Mouse (Mus musculus): ENCODE data around the gene Cacnb3. TPM values are rescaled to one million over a fixed set of nuclear protein-coding genes. Genes with fewer than 3 reads are reported as not detected.

The Cacnb3 gene
- polyA plus RNA-seq, 1 experiment from 2014 or later, result 1.5 TPM

- ATAC-seq (ENCODE audit: low read depth) (no peak), DNase-seq (no peak)
- WGBS (ENCODE audit: insufficient replicate concordance), result 36% methylated on average over 5 of the region's 5 CpGs
- Histone ChIP-seq H3K27me3 (peaks cover 99% of the 10 kb centered on the region), H3K36me3 (no peaks in the 10 kb centered on the region), H3K9ac (no peak overlapping the region), H3K4me3 (replicated peaks) (no peak overlapping the region), H3K27ac (no peak overlapping the region), H3K9me3 (replicated peaks) (no peaks in the 10 kb centered on the region), H3K4me2 (no peak overlapping the region), H3K4me1 (replicated peaks) (peaks cover 31% of the 10 kb centered on the region)
Measured at GRCm38 (mm10) chr15:98636517-98636916, 5.9 kb downstream of the Cacnb3 start.

GRCm38 (mm10) chr15:98637155-98637554, 6.5 kb downstream of the Cacnb3 start:
- ATAC-seq (ENCODE audit: low read depth) (no peak), DNase-seq (no peak)
- 42% methylated on average over 3 of the region's 3 CpGs for WGBS (ENCODE audit: insufficient replicate concordance)
- Histone ChIP-seq H3K4me1 (replicated peaks) (peaks cover 25% of the 10 kb centered on the region), H3K9ac (no peak overlapping the region), H3K36me3 (no peaks in the 10 kb centered on the region), H3K4me2 (no peak overlapping the region), H3K27ac (no peak overlapping the region), H3K4me3 (replicated peaks) (no peak overlapping the region), H3K27me3 (peaks cover 94% of the 10 kb centered on the region), H3K9me3 (replicated peaks) (no peaks in the 10 kb centered on the region)

- DNase-seq (no peak), ATAC-seq (ENCODE audit: low read depth) (no peak)
- H3K4me2 ChIP-seq, result no peak overlapping the region
- no peak overlapping the region for H3K9ac ChIP-seq
- no peaks in the 10 kb centered on the region for H3K9me3 ChIP-seq (replicated peaks)
- H3K36me3 ChIP-seq, result peaks cover 16% of the 10 kb centered on the region
- WGBS (ENCODE audit: insufficient replicate concordance), result 20% methylated on average over 8 of the region's 8 CpGs
- H3K4me3 ChIP-seq (replicated peaks), result no peak overlapping the region
- peaks cover 64% of the 10 kb centered on the region for H3K27me3 ChIP-seq
- H3K27ac ChIP-seq, result no peak overlapping the region
- H3K4me1 ChIP-seq (replicated peaks), result peaks cover 5% of the 10 kb centered on the region
Measured at GRCm38 (mm10) chr15:98640157-98640556, 9.5 kb downstream of the Cacnb3 start.

GRCm38 (mm10) chr15:98644406-98644805, 13.8 kb downstream of the Cacnb3 start:
- WGBS (ENCODE audit: insufficient replicate concordance), result 85% methylated on average over 12 of the region's 12 CpGs
- Histone ChIP-seq H3K4me3 (replicated peaks) (no peak overlapping the region), H3K4me1 (replicated peaks) (no peaks in the 10 kb centered on the region), H3K27ac (no peak overlapping the region), H3K27me3 (peaks cover 22% of the 10 kb centered on the region), H3K9ac (no peak overlapping the region), H3K36me3 (peaks cover 59% of the 10 kb centered on the region), H3K4me2 (no peak overlapping the region), H3K9me3 (replicated peaks) (no peaks in the 10 kb centered on the region)
- ATAC-seq (ENCODE audit: low read depth) (no peak), DNase-seq (no peak)

- Histone ChIP-seq H3K9ac (no peak overlapping the region), H3K36me3 (peaks cover 68% of the 10 kb centered on the region), H3K9me3 (replicated peaks) (no peaks in the 10 kb centered on the region), H3K27me3 (peaks cover 13% of the 10 kb centered on the region), H3K4me1 (replicated peaks) (no peaks in the 10 kb centered on the region), H3K4me3 (replicated peaks) (no peak overlapping the region), H3K4me2 (no peak overlapping the region), H3K27ac (no peak overlapping the region)
- ATAC-seq (ENCODE audit: low read depth), result no peak
- no peak for DNase-seq
- WGBS (ENCODE audit: insufficient replicate concordance), result 89% methylated on average over 24 of the region's 24 CpGs
Measured at GRCm38 (mm10) chr15:98645057-98646026, 14.7 kb downstream of the Cacnb3 start.

GRCm38 (mm10) chr15:98646737-98647136, 16.1 kb downstream of the Cacnb3 start:
- no peak overlapping the region for H3K4me3 ChIP-seq (replicated peaks)
- H3K4me1 ChIP-seq (replicated peaks), result no peaks in the 10 kb centered on the region
- peaks cover 82% of the 10 kb centered on the region for H3K36me3 ChIP-seq
- ATAC-seq (ENCODE audit: low read depth) (no peak), DNase-seq (no peak)
- no peak overlapping the region for H3K27ac ChIP-seq
- 84% methylated on average over 8 of the region's 8 CpGs for WGBS (ENCODE audit: insufficient replicate concordance)
- no peak overlapping the region for H3K9ac ChIP-seq
- no peaks in the 10 kb centered on the region for H3K9me3 ChIP-seq (replicated peaks)
- H3K27me3 ChIP-seq, result no peaks in the 10 kb centered on the region
- H3K4me2 ChIP-seq, result no peak overlapping the region

GRCm38 (mm10) chr15:98647308-98647707, 16.7 kb downstream of the Cacnb3 start:
- DNase-seq (no peak), ATAC-seq (ENCODE audit: low read depth) (no peak)
- Histone ChIP-seq H3K36me3 (peaks cover 88% of the 10 kb centered on the region), H3K4me2 (no peak overlapping the region), H3K9ac (no peak overlapping the region), H3K9me3 (replicated peaks) (no peaks in the 10 kb centered on the region), H3K27me3 (no peaks in the 10 kb centered on the region), H3K27ac (no peak overlapping the region), H3K4me1 (replicated peaks) (no peaks in the 10 kb centered on the region), H3K4me3 (replicated peaks) (no peak overlapping the region)
- 84% methylated on average over 10 of the region's 10 CpGs for WGBS (ENCODE audit: insufficient replicate concordance)

- H3K27me3 ChIP-seq, result no peaks in the 10 kb centered on the region
- H3K4me3 ChIP-seq (replicated peaks), result no peak overlapping the region
- no peak overlapping the region for H3K4me2 ChIP-seq
- H3K9ac ChIP-seq, result no peak overlapping the region
- WGBS (ENCODE audit: insufficient replicate concordance), result 85% methylated on average over 3 of the region's 3 CpGs
- H3K27ac ChIP-seq, result no peak overlapping the region
- no peaks in the 10 kb centered on the region for H3K9me3 ChIP-seq (replicated peaks)
- peaks cover 96% of the 10 kb centered on the region for H3K36me3 ChIP-seq
- ATAC-seq (ENCODE audit: low read depth), result no peak
- H3K4me1 ChIP-seq (replicated peaks), result no peaks in the 10 kb centered on the region
- no peak for DNase-seq
Measured at GRCm38 (mm10) chr15:98648071-98648470, 17.4 kb downstream of the Cacnb3 start.

GRCm38 (mm10) chr15:98651431-98651830, 20.8 kb downstream of the Cacnb3 start:
- ATAC-seq (ENCODE audit: low read depth) (no peak), DNase-seq (no peak)
- peaks cover 100% of the 10 kb centered on the region for H3K36me3 ChIP-seq
- H3K9ac ChIP-seq, result no peak overlapping the region
- H3K4me3 ChIP-seq (replicated peaks), result no peak overlapping the region
- H3K9me3 ChIP-seq (replicated peaks), result no peaks in the 10 kb centered on the region
- no peaks in the 10 kb centered on the region for H3K4me1 ChIP-seq (replicated peaks)
- no peak overlapping the region for H3K27ac ChIP-seq
- no peaks in the 10 kb centered on the region for H3K27me3 ChIP-seq
- 91% methylated on average over 15 of the region's 15 CpGs for WGBS (ENCODE audit: insufficient replicate concordance)
- no peak overlapping the region for H3K4me2 ChIP-seq

GRCm38 (mm10) chr15:98652174-98652573, 21.5 kb downstream of the Cacnb3 start:
- no peak overlapping the region for H3K4me2 ChIP-seq
- 87% methylated on average over 8 of the region's 8 CpGs for WGBS (ENCODE audit: insufficient replicate concordance)

GRCm38 (mm10) chr15:98656982-98657751, 26.5 kb downstream of the Cacnb3 start:
- ATAC-seq (ENCODE audit: low read depth) (no peak), DNase-seq (no peak)
- H3K36me3 ChIP-seq, result peaks cover 84% of the 10 kb centered on the region
- H3K9ac ChIP-seq, result no peak overlapping the region
- WGBS (ENCODE audit: insufficient replicate concordance), result 86% methylated on average over 15 of the region's 15 CpGs
- no peak overlapping the region for H3K4me3 ChIP-seq (replicated peaks)
- H3K4me2 ChIP-seq, result no peak overlapping the region
- no peaks in the 10 kb centered on the region for H3K27me3 ChIP-seq
- no peaks in the 10 kb centered on the region for H3K9me3 ChIP-seq (replicated peaks)
- no peak overlapping the region for H3K27ac ChIP-seq
- peaks cover 17% of the 10 kb centered on the region for H3K4me1 ChIP-seq (replicated peaks)

More at GRCm38 (mm10) chr15:98652174-98652573, 21.5 kb downstream of the Cacnb3 start:
- no peaks in the 10 kb centered on the region for H3K9me3 ChIP-seq (replicated peaks)
- no peak for DNase-seq
- H3K9ac ChIP-seq, result no peak overlapping the region
- ATAC-seq (ENCODE audit: low read depth), result no peak
- no peak overlapping the region for H3K4me3 ChIP-seq (replicated peaks)
- no peak overlapping the region for H3K27ac ChIP-seq
- no peaks in the 10 kb centered on the region for H3K4me1 ChIP-seq (replicated peaks)
- H3K27me3 ChIP-seq, result no peaks in the 10 kb centered on the region
- peaks cover 100% of the 10 kb centered on the region for H3K36me3 ChIP-seq

Measured in liver, embryonic 13.5 days (tissue).